ENCODE assay signal across 12 mouse cellular contexts in the genomic region with DNA sequence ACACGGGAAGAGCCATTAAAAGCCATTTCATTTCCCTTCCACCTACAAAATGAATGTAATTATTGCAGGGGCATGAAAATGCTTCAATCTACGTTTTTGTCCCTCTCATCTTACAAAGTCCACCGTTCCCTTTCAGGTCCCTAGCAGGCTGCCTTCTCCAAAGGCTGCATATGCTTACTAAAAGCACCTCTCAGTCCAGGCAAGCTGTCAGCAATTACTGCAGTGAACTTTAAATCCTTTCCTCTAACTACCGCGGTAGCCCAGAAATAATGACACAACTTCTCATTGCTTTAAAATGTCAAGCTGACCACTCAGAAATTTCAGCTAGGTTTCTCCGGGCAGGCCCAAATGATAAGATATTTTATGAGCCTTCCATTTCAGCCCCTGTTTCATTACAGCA.
DNase-seq lines count a peak whose midpoint lies in the region; ATAC-seq lines count a peak whose summit lies in the region.
"Had no signal": no experiment of that assay in that cellular context is flagged by ENCODE, and none has a peak within 500 bp of the region (broad histone marks: within the 10 kb centered on the region; RNA-seq: fewer than 3 reads in every experiment).

No protein-coding gene starts in this region.

- no peak overlapping the region for H3K27ac ChIP-seq in forebrain, embryonic 14.5 days (ENCODE audit: low read depth, low read length)
- no peak overlapping the region for H3K27ac ChIP-seq in forebrain, embryonic 15.5 days (replicated peaks)
- no peak overlapping the region for H3K27ac ChIP-seq in kidney, embryonic 14.5 days (ENCODE audit: low read depth, low read length)
- peak overlapping the region; percentile 38; the same call in 1 of the 2 replicates for H3K27ac ChIP-seq in limb, embryonic 11.5 days (replicated peaks; ENCODE audit: low read depth, low read length)
- H3K27ac ChIP-seq: liver, embryonic 13.5 days; midbrain, embryonic 13.5 days; stomach, embryonic 15.5 days had no signal

- H3K27me3 ChIP-seq in forebrain, embryonic 14.5 days (replicated peaks; ENCODE audit: control insufficient read depth, insufficient read depth, low read length): no peaks in the 10 kb centered on the region
- no peaks in the 10 kb centered on the region for H3K27me3 ChIP-seq in forebrain, embryonic 15.5 days
- no peaks in the 10 kb centered on the region for H3K27me3 ChIP-seq in kidney, embryonic 14.5 days (ENCODE audit: control insufficient read depth, insufficient read depth, low read length)
- H3K27me3 ChIP-seq in limb, embryonic 11.5 days (ENCODE audit: control insufficient read depth, insufficient read depth, low read length): no peaks in the 10 kb centered on the region
- H3K27me3 ChIP-seq: liver, embryonic 13.5 days; midbrain, embryonic 13.5 days; stomach, embryonic 15.5 days had no signal

- H3K9me3 ChIP-seq in forebrain, embryonic 14.5 days (replicated peaks; ENCODE audit: control insufficient read depth, low read length): no peaks in the 10 kb centered on the region
- no peaks in the 10 kb centered on the region for H3K9me3 ChIP-seq in forebrain, embryonic 15.5 days
- no peaks in the 10 kb centered on the region for H3K9me3 ChIP-seq in kidney, embryonic 14.5 days (ENCODE audit: control insufficient read depth, low read length)
- no peaks in the 10 kb centered on the region for H3K9me3 ChIP-seq in limb, embryonic 11.5 days (ENCODE audit: control insufficient read depth, low read length)
- H3K9me3 ChIP-seq: liver, embryonic 13.5 days; midbrain, embryonic 13.5 days; stomach, embryonic 15.5 days had no signal

- no peak overlapping the region for H3K4me3 ChIP-seq in forebrain, embryonic 14.5 days (ENCODE audit: low read depth, low read length)
- no peak overlapping the region for H3K4me3 ChIP-seq in forebrain, embryonic 15.5 days
- peak overlapping the region; percentile 13; the same call in 1 of the 2 replicates for H3K4me3 ChIP-seq in kidney, embryonic 14.5 days (ENCODE audit: low read length)
- no peak overlapping the region for H3K4me3 ChIP-seq in limb, embryonic 11.5 days (ENCODE audit: low read depth, low read length)
- H3K4me3 ChIP-seq: erythroblast, embryonic 14.5 days; liver, embryonic 13.5 days; midbrain, embryonic 13.5 days; stomach, embryonic 15.5 days had no signal

- no peak overlapping the region for H3K4me2 ChIP-seq in forebrain, embryonic 14.5 days (ENCODE audit: low read length)
- no peak overlapping the region for H3K4me2 ChIP-seq in forebrain, embryonic 15.5 days (replicated peaks)
- H3K4me2 ChIP-seq in kidney, embryonic 14.5 days (replicated peaks; ENCODE audit: low read depth, low read length): peak overlapping the region; percentile 32
- peak overlapping the region; percentile 46 for H3K4me2 ChIP-seq in limb, embryonic 11.5 days (ENCODE audit: low read depth, severe bottlenecking)
- H3K4me2 ChIP-seq: liver, embryonic 13.5 days; midbrain, embryonic 13.5 days; stomach, embryonic 15.5 days had no signal

- no peak overlapping the region for H3K9ac ChIP-seq in forebrain, embryonic 14.5 days (ENCODE audit: low read length)
- H3K9ac ChIP-seq in forebrain, embryonic 15.5 days (replicated peaks): no peak overlapping the region
- H3K9ac ChIP-seq in kidney, embryonic 14.5 days (ENCODE audit: low read depth, low read length): 0 out of 2 replicates have a peak overlapping the region, but pooled peaks have one; percentile 35
- H3K9ac ChIP-seq in limb, embryonic 11.5 days (ENCODE audit: low read length): no peak overlapping the region
- H3K9ac ChIP-seq: liver, embryonic 13.5 days; midbrain, embryonic 13.5 days; stomach, embryonic 15.5 days had no signal

- H3K4me1 ChIP-seq in forebrain, embryonic 14.5 days (ENCODE audit: control insufficient read depth, insufficient read depth, low read length): peaks cover 5% of the 10 kb centered on the region; the same call in 1 of the 2 replicates
- peaks cover 12% of the 10 kb centered on the region for H3K4me1 ChIP-seq in forebrain, embryonic 15.5 days
- no peaks in the 10 kb centered on the region; the same call in 1 of the 2 replicates for H3K4me1 ChIP-seq in kidney, embryonic 14.5 days (ENCODE audit: control insufficient read depth, insufficient read depth, low read length)
- peaks cover 8% of the 10 kb centered on the region; the same call in 1 of the 2 replicates for H3K4me1 ChIP-seq in limb, embryonic 11.5 days (ENCODE audit: control insufficient read depth, insufficient read depth, low read length)

- no peaks in the 10 kb centered on the region for H3K36me3 ChIP-seq in forebrain, embryonic 14.5 days (ENCODE audit: control insufficient read depth, insufficient read depth, low read length)
- H3K36me3 ChIP-seq in forebrain, embryonic 15.5 days: no peaks in the 10 kb centered on the region
- no peaks in the 10 kb centered on the region for H3K36me3 ChIP-seq in kidney, embryonic 14.5 days (ENCODE audit: control insufficient read depth, insufficient read depth, low read length)
- H3K36me3 ChIP-seq in limb, embryonic 11.5 days (ENCODE audit: control insufficient read depth, insufficient read depth, low read length): no peaks in the 10 kb centered on the region
- H3K36me3 ChIP-seq: liver, embryonic 13.5 days; midbrain, embryonic 13.5 days; stomach, embryonic 15.5 days had no signal

- no peak for ATAC-seq in forebrain, embryonic 14.5 days
- ATAC-seq in forebrain, embryonic 15.5 days (replicated peaks): no peak
- ATAC-seq in kidney, embryonic 14.5 days (ENCODE audit: low FRiP score, low TSS enrichment): no peak
- ATAC-seq in limb, embryonic 11.5 days (ENCODE audit: insufficient number of reproducible peaks, low FRiP score, low TSS enrichment, low read depth): 0 out of 2 replicates have a peak, but pooled peaks have one; percentile 31
- ATAC-seq: midbrain, embryonic 13.5 days had no signal

- peak; percentile 20 for DNase-seq in forebrain, embryonic 14.5 days (ENCODE audit: low spot score)
- no peak for DNase-seq in kidney, postnatal 4 days
- DNase-seq in cerebellum, postnatal 10 days: peak; percentile 3 to 7
- DNase-seq in limb, embryonic 11.5 days (ENCODE audit: low spot score): peak; percentile 40
- DNase-seq in ovary, postnatal 14 days (ENCODE audit: low spot score): no peak
- DNase-seq in adrenal gland, adult 18-20 months (ENCODE audit: low spot score in 2 of 2): no peak
- DNase-seq: liver, embryonic 13.5 days had no signal

- WGBS in forebrain, embryonic 14.5 days: 46% methylated on average over 6 of the region's 6 CpGs
- WGBS in forebrain, embryonic 15.5 days: 40% methylated on average over 6 of the region's 6 CpGs
- WGBS in kidney, embryonic 14.5 days: 28% methylated on average over 6 of the region's 6 CpGs
- 8% methylated on average over 6 of the region's 6 CpGs for WGBS in limb, embryonic 11.5 days

Comparison
In these comparisons a context has a peak if more than half of its experiments do, and no peak if none do; other contexts are left out.
1. DNase-seq: peak in forebrain, embryonic 14.5 days (single experiment), cerebellum, postnatal 10 days (2 of 2) and limb, embryonic 11.5 days (single experiment); none in kidney, postnatal 4 days (0 of 2), ovary, postnatal 14 days (single experiment) and adrenal gland, adult 18-20 months (0 of 2).
2. H3K4me2 ChIP-seq: peak in kidney, embryonic 14.5 days (single experiment) and limb, embryonic 11.5 days (single experiment); none in forebrain, embryonic 14.5 days (single experiment) and forebrain, embryonic 15.5 days (single experiment).